Mouse (Mus musculus) hematopoietic stem cell, adult 5-6 weeks (primary cell): ENCODE measurements around the gene Synrg. TPM values are rescaled to one million over a fixed set of nuclear protein-coding genes. Genes with fewer than 3 reads are reported as not detected.

Experiments
- ATAC-seq, 2 experiments: fragments of 125-278 bp in 1 of 2; replicated peaks in 1 of 2; 2 replicates each; pipeline ENCODE4 v1.8.0; 2016 to 2017; ENCODE audit warnings: inconsistent platforms in 2 of 2, mild to moderate bottlenecking in 2 of 2, moderate number of reproducible peaks in 2 of 2, low read depth in 1 of 2, moderate TSS enrichment in 1 of 2; ENCODE audit not compliant: low FRiP score in 2 of 2, poor library complexity in 2 of 2, severe bottlenecking in 2 of 2, insufficient read depth in 1 of 2, low TSS enrichment in 1 of 2
- total RNA-seq: library from RNA; stranded (forward); fragments of 172-1452, 232-1000 nt; gene quantifications from 2 replicates; pipeline ENCODE4 v1.2.3, GENCODE M21; 2017

The Synrg gene
- total RNA-seq, 1 experiment from 2014 or later: 18.2 TPM

DNA sequence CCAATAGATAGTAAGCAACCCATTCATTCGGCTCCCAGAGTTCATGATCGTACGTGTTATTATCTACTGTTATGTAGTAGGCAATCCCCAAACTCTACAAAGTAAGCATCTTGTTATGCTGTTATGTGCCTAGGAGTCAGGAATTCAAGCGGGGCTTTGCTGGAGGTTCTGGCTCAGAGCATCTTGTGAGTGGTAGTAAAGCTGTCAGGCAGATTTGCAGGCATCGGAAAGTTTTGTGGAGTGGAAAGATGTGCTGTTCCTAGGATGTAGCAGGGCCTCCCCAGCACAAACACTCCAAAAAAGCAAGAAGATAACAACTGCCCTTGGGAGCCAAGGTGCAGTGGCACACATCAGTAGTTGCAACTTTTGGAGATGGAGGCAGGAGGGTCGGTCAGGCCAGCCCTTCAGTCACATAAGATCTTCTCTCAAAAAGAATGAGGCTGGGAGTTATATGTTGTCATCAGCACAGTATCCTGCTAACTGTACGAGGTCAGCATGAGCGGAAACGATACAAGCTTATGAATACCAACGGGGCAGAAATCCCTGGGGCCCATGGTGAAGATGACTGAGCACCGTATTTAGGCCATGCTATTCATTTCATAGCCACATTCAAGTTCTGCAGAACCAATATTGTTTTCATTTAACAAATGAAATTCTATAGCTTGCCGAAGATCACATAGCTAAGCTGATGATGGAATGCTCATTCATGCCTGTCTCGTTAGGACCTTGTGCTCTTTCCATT is 12.2 kb downstream of the Synrg start:
- ATAC-seq: no peak

GRCm38 (mm10) chr11:83977810-83978209 is 13.6 kb downstream of the Synrg start:
- ATAC-seq: no peak

DNA sequence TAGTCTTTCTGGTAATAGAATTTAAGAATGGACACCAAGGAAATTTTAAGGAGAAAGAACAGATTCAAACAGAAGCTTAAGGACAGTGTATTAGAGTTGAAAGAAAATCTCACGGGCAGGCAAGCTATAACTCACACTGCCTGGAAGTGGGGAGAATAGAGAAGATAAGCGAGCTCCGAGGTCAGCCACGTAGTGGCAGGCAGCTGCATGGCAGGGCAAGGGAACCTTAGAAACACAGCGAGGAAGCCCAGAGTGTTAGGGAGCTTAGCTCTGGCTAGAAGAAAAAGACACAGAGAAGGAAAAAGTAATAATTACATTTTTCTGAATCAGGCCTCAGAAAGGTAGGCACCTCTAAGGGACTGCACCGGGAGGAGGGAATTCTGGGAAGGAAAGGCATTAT is 15.8 kb downstream of the Synrg start:
- no peak for ATAC-seq

GRCm38 (mm10) chr11:83981338-83981737 is 17.1 kb downstream of the Synrg start:
- ATAC-seq: no peak

GRCm38 (mm10) chr11:83991701-83992100 is 27.5 kb downstream of the Synrg start:
- no peak for ATAC-seq

GRCm38 (mm10) chr11:83993428-83993827 is 29.2 kb downstream of the Synrg start:
- no peak for ATAC-seq

DNA sequence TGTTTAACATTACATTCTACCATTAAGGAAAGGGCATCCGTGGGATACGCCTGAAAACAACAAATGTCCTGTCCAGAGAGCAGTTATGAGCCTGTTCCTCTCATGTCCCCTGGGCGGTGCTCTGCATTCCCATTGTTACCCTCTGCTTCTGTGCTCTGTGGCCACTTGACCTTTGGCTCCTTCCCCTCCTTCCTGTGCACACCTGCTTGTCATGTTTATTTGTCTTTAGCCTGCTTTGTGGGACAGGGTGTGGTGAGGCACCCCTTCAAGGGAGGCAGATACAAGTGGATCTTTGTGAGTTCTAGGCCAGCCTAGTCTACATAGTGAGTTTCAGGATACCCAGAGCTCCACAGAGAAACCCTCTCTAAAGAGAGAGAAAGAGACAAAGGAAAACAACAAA is 30.3 kb downstream of the Synrg start:
- no peak for ATAC-seq

- ATAC-seq: no peak
Observed at GRCm38 (mm10) chr11:83995535-83995950, 31.3 kb downstream of the Synrg start.

DNA sequence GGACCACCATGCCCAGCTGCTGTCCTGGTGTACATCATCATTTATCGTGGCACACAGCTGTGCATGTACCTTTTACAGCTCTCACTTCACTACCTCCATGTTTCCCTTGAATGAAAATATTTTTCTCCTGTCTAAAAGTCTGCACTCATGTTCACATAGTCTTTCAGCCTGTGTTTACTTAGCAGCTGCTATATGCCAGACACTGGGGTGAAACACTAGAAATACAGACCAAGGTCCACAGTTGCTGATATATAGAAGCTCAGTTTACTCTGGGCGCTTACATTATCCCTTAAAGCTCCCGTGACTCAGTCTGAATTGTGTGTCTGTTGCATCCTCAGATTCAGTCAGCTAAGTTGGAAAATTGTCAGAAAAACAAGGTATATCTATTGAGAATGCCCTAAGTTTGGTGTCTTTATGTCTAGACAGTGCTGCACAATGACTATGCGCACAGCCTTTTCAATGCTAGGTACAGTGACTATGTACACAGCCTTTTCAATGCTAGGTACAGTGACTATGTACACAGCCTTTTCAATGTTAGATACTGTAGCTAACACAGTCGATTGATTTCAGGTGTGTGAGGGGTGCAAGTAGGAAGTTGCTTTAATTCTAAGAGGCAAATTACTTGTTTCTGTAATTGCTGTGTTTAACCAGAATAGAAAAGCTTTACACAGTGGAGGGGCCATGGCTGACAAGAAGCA is 33.1 kb downstream of the Synrg start:
- ATAC-seq: no peak

- no peak for ATAC-seq
Observed at GRCm38 (mm10) chr11:83998993-83999392, 34.8 kb downstream of the Synrg start.

DNA sequence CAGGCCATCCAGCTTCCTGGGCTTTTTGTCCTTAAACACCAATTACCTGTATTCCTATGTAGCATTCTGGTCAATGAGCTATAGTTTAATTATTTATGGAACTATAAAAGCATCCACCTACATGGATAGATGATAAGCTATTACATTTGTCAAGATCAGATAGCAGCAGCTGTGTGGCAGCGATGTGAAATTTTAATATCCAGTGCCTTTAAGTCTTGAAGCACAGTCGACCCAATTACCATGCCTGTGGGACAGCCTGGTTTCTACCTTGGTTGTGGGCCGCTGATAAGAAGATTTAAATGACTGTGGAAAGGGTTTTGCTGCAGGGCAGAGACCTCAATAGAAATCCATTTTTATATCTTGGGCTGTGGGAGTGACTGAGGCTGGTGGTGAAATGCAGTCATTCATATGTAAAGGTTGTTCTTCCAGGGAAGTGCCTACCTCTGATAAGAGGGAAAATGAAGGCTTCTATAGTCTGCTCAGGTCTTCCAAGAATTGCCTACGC is 35.2 kb downstream of the Synrg start:
- ATAC-seq: no peak

DNA sequence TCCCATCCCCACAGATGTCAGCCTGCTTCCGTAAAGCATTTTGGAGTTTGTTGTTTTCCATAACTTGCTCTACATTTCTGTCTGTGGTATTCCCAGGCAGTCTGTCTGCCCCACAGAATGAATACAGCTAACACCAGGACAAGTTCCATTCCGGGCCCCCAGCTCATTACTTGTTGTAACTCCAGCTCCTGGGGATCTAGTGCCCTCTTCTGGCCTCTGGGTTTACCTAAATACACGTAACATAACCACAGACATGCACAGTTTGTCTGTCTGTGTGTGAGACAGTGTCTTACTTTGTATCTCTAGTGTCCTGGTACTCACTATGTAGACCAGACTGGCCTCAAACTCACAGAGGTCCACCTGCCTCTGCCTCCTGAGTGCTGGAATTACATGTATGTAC is 37.0 kb downstream of the Synrg start:
- ATAC-seq: no peak

DNA sequence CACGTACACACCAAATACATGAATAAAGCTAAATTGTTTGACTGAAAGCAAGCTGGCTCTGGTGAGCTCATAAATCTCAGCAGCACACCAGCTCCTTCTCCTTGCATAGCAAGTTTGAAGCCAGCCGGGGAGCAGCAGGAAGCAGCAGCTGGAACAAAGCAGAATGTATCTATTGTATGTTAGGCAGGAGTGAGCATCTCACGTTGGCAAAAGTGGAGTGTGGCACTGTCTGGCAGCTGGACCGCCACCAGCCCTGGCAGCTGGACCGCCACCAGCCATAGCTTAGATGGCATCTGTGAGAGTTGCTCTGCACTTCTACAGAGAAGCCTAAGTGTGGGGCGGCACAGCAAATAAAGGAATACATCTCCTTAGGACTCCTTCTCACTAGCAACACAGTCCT is 39.8 kb downstream of the Synrg start:
- ATAC-seq: no peak

- ATAC-seq: no peak
Observed at GRCm38 (mm10) chr11:84009001-84009400, 44.8 kb downstream of the Synrg start.

GRCm38 (mm10) chr11:84010411-84010810 is 46.2 kb downstream of the Synrg start:
- ATAC-seq: no peak

GRCm38 (mm10) chr11:84011050-84011449 is 46.8 kb downstream of the Synrg start:
- no peak for ATAC-seq

DNA sequence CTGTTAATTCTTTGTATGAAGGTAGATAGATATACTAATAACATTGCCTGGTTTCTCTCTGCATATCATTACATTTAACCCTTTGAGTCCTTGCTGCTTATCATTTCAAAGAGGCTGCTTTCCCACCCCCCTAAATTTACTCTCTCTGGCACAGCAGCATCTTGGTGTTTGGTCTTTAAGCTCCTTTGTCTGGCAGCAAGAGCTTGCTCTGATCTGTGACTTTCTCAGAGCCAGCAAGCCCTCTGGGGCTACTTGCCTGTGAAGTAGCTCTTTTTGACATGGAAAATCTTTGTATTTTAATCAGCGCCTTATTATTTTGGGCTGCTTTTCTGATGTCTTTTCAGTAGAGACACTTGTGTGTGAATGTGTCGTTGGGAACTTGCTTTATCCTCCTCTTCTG is 47.3 kb downstream of the Synrg start:
- no peak for ATAC-seq

DNA sequence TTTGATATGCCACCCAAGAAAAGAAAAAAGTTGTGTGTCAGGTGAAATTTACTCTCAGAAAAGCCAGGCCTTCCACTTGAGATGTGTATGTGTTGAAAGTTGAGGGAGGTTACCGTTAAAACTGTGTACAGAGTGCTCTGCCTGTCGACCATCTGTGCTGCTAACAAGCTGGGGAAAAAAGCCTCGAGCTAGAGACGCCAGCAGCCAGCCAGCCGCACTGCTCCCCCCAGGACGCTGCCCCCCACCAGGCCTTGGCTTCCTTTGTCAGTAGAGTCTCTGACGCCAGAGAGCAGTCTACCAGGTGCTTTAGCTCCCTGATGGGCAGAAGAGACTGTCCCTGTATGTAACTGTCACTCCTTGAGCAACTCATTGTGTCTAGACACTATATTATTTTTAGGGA is 48.9 kb downstream of the Synrg start:
- ATAC-seq: no peak
